Mouse (Mus musculus): ENCODE measurements around the gene Odf3l2.

- TF ChIP-seq POLR2A (IDR thresholded peaks at IDR 0.05; ENCODE audit: low read depth, low read length) (no peak), CTCF (IDR thresholded peaks at IDR 0.05; ENCODE audit: extremely low read depth, insufficient read length, insufficient replicate concordance, low read depth, low read length) (no peak)
Measured at GRCm38 (mm10) chr10:79628377-79628776, 17.2 kb downstream of the Odf3l2 start.
